Mouse (Mus musculus) MEL (cell line): ENCODE results near the gene Ogfod2. TPM values are rescaled to one million over a fixed set of nuclear protein-coding genes. Genes with fewer than 3 reads are reported as not detected.
A peak's percentile ranks its signal among the peaks of the same experiment; 100 is the strongest.

Experiments
- DNase-seq: peaks from one replicate; pipeline ENCODE4 v3.0.0; 2011; ENCODE audit warnings: low read depth, low spot score
- H3K27ac ChIP-seq: 2 replicates; pipeline ENCODE4 v1.5.1; 2012; ENCODE audit warnings: low read depth, mild to moderate bottlenecking, control low read depth, low read length, moderate library complexity; ENCODE audit not compliant: control insufficient read depth
- H3K27me3 ChIP-seq, 2 experiments: fragments of 150-350 bp in 1 of 2; sonication (generic) in 1 of 2; 2 replicates each; pipeline ENCODE4 v1.6.1; 2012; ENCODE audit warnings: low read length in 2 of 2, mild to moderate bottlenecking in 2 of 2, improper control_type of control experiment in 1 of 2, moderate library complexity in 1 of 2; ENCODE audit not compliant: insufficient read depth in 2 of 2, control insufficient read depth in 1 of 2
- H3K36me3 ChIP-seq, 2 experiments: 2 replicates each; pipeline ENCODE4 v1.6.1; 2012 to 2014; ENCODE audit warnings: low read length in 2 of 2, improper control_type of control experiment in 1 of 2, inconsistent platforms in 1 of 2, mild to moderate bottlenecking in 1 of 2; ENCODE audit not compliant: insufficient read depth in 2 of 2, control insufficient read depth in 1 of 2
- H3K4me1 ChIP-seq, 2 experiments: fragments of 150-350 bp in 1 of 2; sonication (generic) in 1 of 2; 2 replicates each; pipeline ENCODE4 v1.6.1; 2012; ENCODE audit warnings: low read length in 2 of 2, improper control_type of control experiment in 1 of 2, mild to moderate bottlenecking in 1 of 2; ENCODE audit not compliant: insufficient read depth in 2 of 2, control insufficient read depth in 1 of 2
- H3K4me3 ChIP-seq, 2 experiments: fragments of 150-350 bp in 1 of 2; sonication (generic) in 1 of 2; 2 replicates each; pipeline ENCODE4 v1.5.1; 2012; ENCODE audit warnings: low read depth in 2 of 2, low read length in 2 of 2, mild to moderate bottlenecking in 2 of 2, moderate library complexity in 2 of 2, control low read depth in 1 of 2, improper control_type of control experiment in 1 of 2; ENCODE audit not compliant: control insufficient read depth in 1 of 2, insufficient read depth in 1 of 2
- H3K79me2 ChIP-seq: 2 replicates; pipeline ENCODE4 v1.6.1; 2012; ENCODE audit warnings: mild to moderate bottlenecking, low read length, moderate library complexity; ENCODE audit not compliant: control insufficient read depth, poor library complexity, insufficient read depth
- H3K9ac ChIP-seq: 2 replicates; pipeline ENCODE4 v1.6.1; 2012; ENCODE audit warnings: low read depth, mild to moderate bottlenecking, control low read depth, low read length, moderate library complexity; ENCODE audit not compliant: control insufficient read depth, poor library complexity, severe bottlenecking
- H3K9me3 ChIP-seq: fragments of 150-350 bp; sonication (generic); replicated peaks from 2 replicates; pipeline ENCODE4 v1.6.1; 2012; ENCODE audit warnings: mild to moderate bottlenecking, low read length, improper control_type of control experiment, moderate library complexity; ENCODE audit not compliant: insufficient read depth
- BHLHE40 ChIP-seq: IDR thresholded peaks from 2 replicates; pipeline ENCODE4 v1.6.1; 2012; ENCODE audit warnings: low read depth, mild to moderate bottlenecking, inconsistent platforms, low read length, improper control_type of control experiment, borderline replicate concordance
- CHD1 ChIP-seq: IDR thresholded peaks from 2 replicates; pipeline ENCODE4 v1.6.1; 2012; ENCODE audit warnings: low read depth, mild to moderate bottlenecking, inconsistent platforms, low read length, improper control_type of control experiment
- CTCF ChIP-seq, 3 experiments: IDR thresholded peaks in 2 of 3; conservative IDR thresholded peaks in 1 of 3; 2 replicates each; pipeline ENCODE4 v1.5.1; 2011 to 2012; ENCODE audit warnings: low read length in 3 of 3, low read depth in 2 of 3, mild to moderate bottlenecking in 2 of 3, improper control_type of control experiment in 1 of 3, inconsistent platforms in 1 of 3, mixed read lengths in 1 of 3, moderate library complexity in 1 of 3; ENCODE audit not compliant: control insufficient read depth in 1 of 3, insufficient read depth in 1 of 3, poor library complexity in 1 of 3, severe bottlenecking in 1 of 3
- E2F4 ChIP-seq: IDR thresholded peaks from 2 replicates; pipeline ENCODE4 v1.6.1; 2011; ENCODE audit warnings: low read depth, low read length, improper control_type of control experiment, borderline replicate concordance
- ELF1 ChIP-seq: IDR thresholded peaks from 2 replicates; pipeline ENCODE4 v1.6.1; 2014; ENCODE audit warnings: low read depth, mild to moderate bottlenecking, inconsistent platforms, low read length, improper control_type of control experiment, moderate library complexity
- EP300 ChIP-seq, 2 experiments: IDR thresholded peaks; 2 replicates each; pipeline ENCODE4 v1.6.1; 2011; ENCODE audit warnings: improper control_type of control experiment in 2 of 2, low read length in 2 of 2, low read depth in 1 of 2, mild to moderate bottlenecking in 1 of 2
- GABPA ChIP-seq: IDR thresholded peaks from 2 replicates; pipeline ENCODE4 v1.6.1; 2012; ENCODE audit warnings: low read depth, mild to moderate bottlenecking, inconsistent platforms, low read length, improper control_type of control experiment, moderate library complexity
- GATA1 ChIP-seq: IDR thresholded peaks from 2 replicates; pipeline ENCODE4 v1.6.1; 2011; ENCODE audit warnings: low read depth, low read length, improper control_type of control experiment
- HCFC1 ChIP-seq: IDR thresholded peaks from 2 replicates; pipeline ENCODE4 v1.6.1; 2012; ENCODE audit warnings: low read depth, mild to moderate bottlenecking, inconsistent platforms, low read length, improper control_type of control experiment, moderate library complexity
- JUND ChIP-seq: IDR thresholded peaks from 2 replicates; pipeline ENCODE4 v1.6.1; 2011; ENCODE audit warnings: low read depth, mild to moderate bottlenecking, improper control_type of control experiment, low read length
- KAT2A ChIP-seq: conservative IDR thresholded peaks from 2 replicates; pipeline ENCODE4 v1.6.1; 2012; ENCODE audit warnings: low read depth, low read length, improper control_type of control experiment, inconsistent platforms
- MAFK ChIP-seq: IDR thresholded peaks from 2 replicates; pipeline ENCODE4 v1.6.1; 2011; ENCODE audit warnings: low read depth, mild to moderate bottlenecking, low read length, improper control_type of control experiment, borderline replicate concordance
- MAX ChIP-seq: IDR thresholded peaks from 2 replicates; pipeline ENCODE4 v1.6.1; 2011; ENCODE audit warnings: low read length, improper control_type of control experiment
- MEF2A ChIP-seq: IDR thresholded peaks from 2 replicates; pipeline ENCODE4 v1.6.1; 2014; ENCODE audit warnings: low read depth, mild to moderate bottlenecking, inconsistent platforms, low read length, improper control_type of control experiment; ENCODE audit not compliant: poor library complexity, insufficient replicate concordance, severe bottlenecking; ENCODE audit errors: extremely low read depth
- MXI1 ChIP-seq: IDR thresholded peaks from 2 replicates; pipeline ENCODE4 v1.6.1; 2011; ENCODE audit warnings: mild to moderate bottlenecking, low read depth, low read length, improper control_type of control experiment
- MYB ChIP-seq: IDR thresholded peaks from 2 replicates; pipeline ENCODE4 v1.6.1; 2011; ENCODE audit warnings: mild to moderate bottlenecking, low read depth, low read length, improper control_type of control experiment
- MYC ChIP-seq: IDR thresholded peaks from 2 replicates; pipeline ENCODE4 v1.6.1; 2011; ENCODE audit warnings: low read depth, mild to moderate bottlenecking, low read length, improper control_type of control experiment, moderate library complexity
- NELFE ChIP-seq: IDR thresholded peaks from 2 replicates; pipeline ENCODE4 v1.6.1; 2011; ENCODE audit warnings: low read depth, low read length, improper control_type of control experiment
- POLR2AphosphoS2 ChIP-seq: IDR thresholded peaks from 2 replicates; pipeline ENCODE4 v1.6.1; 2011; ENCODE audit warnings: low read length, improper control_type of control experiment
- RAD21 ChIP-seq: IDR thresholded peaks from 2 replicates; pipeline ENCODE4 v1.6.1; 2011; ENCODE audit warnings: mild to moderate bottlenecking, low read depth, low read length, improper control_type of control experiment
- RCOR1 ChIP-seq: IDR thresholded peaks from 2 replicates; pipeline ENCODE4 v1.6.1; 2012; ENCODE audit warnings: low read depth, mild to moderate bottlenecking, inconsistent platforms, low read length, improper control_type of control experiment
- SIN3A ChIP-seq: IDR thresholded peaks from 2 replicates; pipeline ENCODE4 v1.6.1; 2012; ENCODE audit warnings: low read length, improper control_type of control experiment, inconsistent platforms
- TAL1 ChIP-seq: IDR thresholded peaks from 2 replicates; pipeline ENCODE4 v1.6.1; 2012; ENCODE audit warnings: mild to moderate bottlenecking, inconsistent platforms, low read length, moderate library complexity, mixed read lengths
- TBP ChIP-seq: IDR thresholded peaks from 2 replicates; pipeline ENCODE4 v1.8.0; 2011; ENCODE audit warnings: low read depth, low read length, improper control_type of control experiment
- TCF12 ChIP-seq: IDR thresholded peaks from 2 replicates; pipeline ENCODE4 v1.6.1; 2014; ENCODE audit warnings: low read depth, mild to moderate bottlenecking, inconsistent platforms, low read length, improper control_type of control experiment, moderate library complexity
- UBTF ChIP-seq: IDR thresholded peaks from 2 replicates; pipeline ENCODE4 v1.6.1; 2012; ENCODE audit warnings: low read depth, mild to moderate bottlenecking, inconsistent platforms, low read length, improper control_type of control experiment, moderate library complexity, borderline replicate concordance; ENCODE audit not compliant: insufficient read depth
- USF1 ChIP-seq: IDR thresholded peaks from 2 replicates; pipeline ENCODE4 v1.6.1; 2014; ENCODE audit warnings: low read depth, mild to moderate bottlenecking, inconsistent platforms, low read length, improper control_type of control experiment, moderate library complexity
- ZKSCAN1 ChIP-seq: IDR thresholded peaks from 2 replicates; pipeline ENCODE4 v1.6.1; 2012; ENCODE audit warnings: low read depth, mild to moderate bottlenecking, inconsistent platforms, low read length, improper control_type of control experiment, moderate library complexity
- ZMIZ1 ChIP-seq: IDR thresholded peaks from 2 replicates; pipeline ENCODE4 v1.6.1; 2012; ENCODE audit warnings: low read depth, mild to moderate bottlenecking, inconsistent platforms, low read length, improper control_type of control experiment, moderate library complexity
- ZNF384 ChIP-seq: IDR thresholded peaks from 2 replicates; pipeline ENCODE4 v1.6.1; 2012; ENCODE audit warnings: low read depth, mild to moderate bottlenecking, inconsistent platforms, low read length, improper control_type of control experiment
- polyA plus RNA-seq, 2 experiments: library from polyadenylated mRNA; stranded (reverse) in 1 of 2; unstranded in 1 of 2; fragments of >175 nt in 1 of 2; fragments of >200 nt in 1 of 2; gene quantifications; 2 replicates each; pipeline versions ENCODE4 v1.2.1 to v1.2.4; 2012; ENCODE audit warnings: low replicate concordance in 2 of 2, low read depth in 1 of 2; ENCODE audit not compliant: insufficient read length in 2 of 2, insufficient read depth in 1 of 2, missing spikeins in 1 of 2
- total RNA-seq: library from RNA; depleted of rRNA; stranded (reverse); fragments of 300-350 nt; gene quantifications from 2 replicates; pipeline ENCODE4 v1.2.3, GENCODE M21; 2012

Gene Ogfod2
- total and polyA plus RNA-seq, 3 experiments = 39.8 to 51.2 TPM; not detected in 1

GRCm38 (mm10) chr5:124115531-124115930 is 3.4 kb downstream of the Ogfod2 start:
- H3K36me3 ChIP-seq = peaks cover 2 to 4% of the 10 kb centered on the region in 2 experiments; a peak in 1 of 4 replicates
- H3K27ac ChIP-seq = no peak overlapping the region
- peaks cover 0 to 15% of the 10 kb centered on the region in 2 experiments; a peak in 3 of 4 replicates for H3K4me1 ChIP-seq

DNA sequence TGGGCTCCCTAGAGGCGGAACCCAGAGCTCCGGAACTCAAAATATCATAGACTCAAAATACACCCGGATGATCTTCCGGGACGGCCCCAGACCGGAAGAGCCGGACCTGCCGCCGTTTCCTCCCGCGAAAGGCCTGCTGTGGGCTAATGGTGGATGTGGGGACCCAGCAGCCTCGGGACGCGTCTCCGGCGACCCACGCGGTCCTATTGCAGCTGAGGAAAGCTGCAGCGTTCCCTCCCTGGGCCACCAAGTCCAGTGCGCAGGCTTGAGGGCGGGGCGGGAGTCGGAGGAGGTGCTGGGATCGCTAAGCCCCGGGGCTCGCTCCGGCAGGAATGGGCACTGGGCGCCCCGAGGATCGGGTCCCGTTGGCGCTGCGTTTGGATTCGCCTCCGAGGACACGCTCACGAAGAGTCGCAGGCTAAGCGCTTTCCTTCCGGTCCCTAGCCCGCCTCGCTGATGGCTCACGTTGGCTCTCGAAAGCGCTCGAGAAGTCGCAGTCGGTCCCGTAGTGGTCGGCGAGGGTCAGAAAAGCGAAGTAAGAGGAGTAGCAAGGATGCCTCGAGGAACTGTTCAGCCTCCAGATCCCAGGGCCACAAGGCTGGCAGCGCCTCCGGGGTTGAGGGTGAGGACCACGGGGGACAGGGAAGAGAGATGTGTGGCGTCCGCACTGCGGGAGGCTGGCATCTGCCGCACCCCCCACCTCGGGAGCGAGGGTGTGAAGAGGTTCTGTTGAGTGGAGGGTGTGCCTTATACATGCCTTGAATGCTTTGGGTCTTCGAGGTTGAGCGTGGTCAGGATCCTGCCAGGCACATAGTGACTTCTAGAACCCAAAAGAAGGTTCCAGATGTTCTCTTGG is 4.1 kb downstream of the Ogfod2 start, which contains the start of gene Arl6ip4:
TSS of gene Arl6ip4 (plus strand) at position 100 of the 856 bp plus-strand sequence.
- H3K9ac ChIP-seq = peak within 1 kb of the TSS; percentile 96
- no peaks in the 10 kb centered on the region for H3K27me3 ChIP-seq
- peaks cover 2 to 4% of the 10 kb centered on the region in 2 experiments; a peak in 1 of 4 replicates for H3K36me3 ChIP-seq
- H3K9me3 ChIP-seq = no peaks in the 10 kb centered on the region
- peak within 1 kb of the TSS; percentile 85 to 92 for H3K4me3 ChIP-seq
- peaks cover 0 to 15% of the 10 kb centered on the region in 2 experiments; a peak in 3 of 4 replicates for H3K4me1 ChIP-seq
- H3K27ac ChIP-seq = peak within 1 kb of the TSS; percentile 62
- DNase-seq = peak; percentile 87
- peaks cover 42% of the 10 kb centered on the region for H3K79me2 ChIP-seq
- TF ChIP-seq GABPA (no peak), MXI1 (peak; percentile 84), NELFE (peak; percentile 74), EP300 (IDR thresholded peaks at IDR 0.05; ENCODE audit: low read depth in 1 of 2, low read length in 2 of 2) (no peak), ZKSCAN1 (no peak), ZMIZ1 (peak; percentile 73; the same call in 1 of the 2 replicates), SIN3A (peak; percentile 87), CHD1 (no peak), JUND (no peak), USF1 (no peak), POLR2AphosphoS2 (peak; percentile 97), UBTF (no peak), TCF12 (peak; percentile 62), MYC (no peak), MAX (no peak), GATA1 (no peak), MYB (no peak), MAFK (no peak), HCFC1 (peak; percentile 94), CTCF (IDR thresholded peaks at IDR 0.05 in 2 of 3, conservative IDR thresholded peaks at IDR 0.05 in 1 of 3; ENCODE audit: control insufficient read depth in 1 of 3, insufficient read depth in 1 of 3, low read depth in 2 of 3, low read length in 3 of 3, poor library complexity in 1 of 3, severe bottlenecking in 1 of 3) (no peak), KAT2A (peak; percentile 67; the same call in 1 of the 2 replicates), MEF2A (no peak), E2F4 (0 out of 2 replicates have a peak, but pooled peaks have one; percentile 51), RCOR1 (no peak)

More at GRCm38 (mm10) chr5:124115531-124115930, 3.4 kb downstream of the Ogfod2 start:
- peak; percentile 32 for DNase-seq
- H3K27me3 ChIP-seq = no peaks in the 10 kb centered on the region
- TF ChIP-seq UBTF = no peak
- no peak for TF ChIP-seq RAD21
- TF ChIP-seq NELFE = no peak
- TF ChIP-seq ELF1 = no peak
- TF ChIP-seq MYC = no peak
- TF ChIP-seq TAL1 = no peak
- no peak for TF ChIP-seq MAX
- no peak for TF ChIP-seq TBP
- TF ChIP-seq TCF12 = no peak
- TF ChIP-seq BHLHE40 = no peak
- no peak for TF ChIP-seq MYB
- no peak for TF ChIP-seq ZNF384
- no peak for TF ChIP-seq CHD1
- no peak for TF ChIP-seq ZMIZ1
- no peak for TF ChIP-seq GABPA
- peak overlapping the region; percentile 85 to 92; a peak in 3 of 4 replicates for H3K4me3 ChIP-seq
- H3K9me3 ChIP-seq = no peaks in the 10 kb centered on the region
- H3K9ac ChIP-seq = peak overlapping the region; percentile 96
- H3K79me2 ChIP-seq = peaks cover 46% of the 10 kb centered on the region
